Mouse (Mus musculus) adrenal gland, adult (tissue): ENCODE data around the gene Mn1.
A peak's percentile ranks its signal among the peaks of the same experiment; 100 is the strongest.

Experiments used
- DNase-seq, 2 experiments: peaks; one replicate each; pipeline ENCODE4 v3.0.0; 2022 to 2023; ENCODE audit warnings: low spot score in 1 of 2; ENCODE audit not compliant: inconsistent age in 2 of 2

The Mn1 gene

DNA sequence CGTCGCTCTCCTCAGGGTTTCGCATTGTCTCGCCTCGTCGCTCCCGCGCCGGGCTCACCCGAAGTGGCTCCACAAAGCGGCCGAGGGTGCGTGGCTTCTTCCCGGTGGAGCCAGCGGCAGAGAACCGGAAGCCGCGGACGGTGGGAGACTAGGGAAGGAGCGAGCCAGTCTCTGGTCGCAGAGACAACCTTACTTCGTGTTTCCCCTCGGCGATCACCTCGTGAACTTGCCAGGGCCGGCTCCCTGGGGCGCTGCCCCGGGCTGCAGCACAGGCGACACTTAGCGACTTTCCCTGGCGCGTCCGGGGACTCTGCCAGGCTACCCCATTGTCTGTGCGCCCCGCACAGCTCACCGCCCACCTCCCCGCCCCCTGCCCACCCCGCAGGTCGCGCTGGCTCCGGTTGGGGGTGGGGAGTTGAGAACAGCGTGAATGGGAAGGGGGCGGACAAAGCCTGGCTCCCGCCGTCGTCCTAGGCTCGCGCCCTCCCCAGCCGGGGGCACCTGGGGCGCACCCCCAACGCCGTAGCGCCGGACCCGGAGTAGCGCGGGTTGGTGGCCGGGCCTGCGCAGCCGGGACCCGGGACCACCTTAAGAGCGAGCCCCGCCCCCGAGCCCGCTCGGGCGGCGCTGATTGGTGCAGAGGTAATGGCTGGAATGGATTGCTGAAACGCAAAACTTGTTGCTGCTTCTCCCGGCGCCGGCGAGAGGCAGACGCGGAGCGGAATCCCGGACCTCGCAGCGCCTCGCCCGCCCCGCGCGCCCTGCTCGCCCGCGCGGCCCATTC, at the start of gene Mn1:
Gene Mn1, plus strand, starts transcription at position 772 of the 784 bp plus-strand sequence.
- DNase-seq: peak; percentile 83 to 91

DNA sequence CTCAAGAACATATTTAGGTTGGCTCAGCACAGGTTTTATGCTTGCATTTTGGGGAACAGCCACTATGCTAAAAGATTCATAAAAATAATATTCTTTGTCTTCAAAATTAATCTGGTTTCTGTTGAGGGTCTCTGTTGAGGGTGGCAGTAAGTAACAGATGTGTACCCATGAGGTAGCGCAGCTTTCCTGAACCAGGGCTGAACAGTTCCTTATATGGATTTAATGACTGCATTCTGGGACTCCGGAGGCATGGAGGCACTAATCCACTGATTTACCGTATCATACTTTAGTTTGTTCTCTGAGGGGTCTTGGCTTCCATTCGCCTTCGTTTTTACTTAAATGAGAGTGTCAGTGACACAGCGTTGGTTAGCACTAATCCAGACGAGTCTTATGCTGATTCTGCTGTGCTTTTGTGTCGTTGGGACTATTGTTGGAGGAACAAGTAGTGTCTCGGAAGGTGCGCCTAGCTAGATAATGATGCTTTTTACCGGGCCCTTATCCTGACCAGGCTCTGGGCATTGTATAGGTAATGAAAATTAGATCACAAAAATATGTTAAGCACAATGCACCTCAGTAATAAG, 49.1 kb upstream of the Mn1 start:
- no peak for DNase-seq

DNA sequence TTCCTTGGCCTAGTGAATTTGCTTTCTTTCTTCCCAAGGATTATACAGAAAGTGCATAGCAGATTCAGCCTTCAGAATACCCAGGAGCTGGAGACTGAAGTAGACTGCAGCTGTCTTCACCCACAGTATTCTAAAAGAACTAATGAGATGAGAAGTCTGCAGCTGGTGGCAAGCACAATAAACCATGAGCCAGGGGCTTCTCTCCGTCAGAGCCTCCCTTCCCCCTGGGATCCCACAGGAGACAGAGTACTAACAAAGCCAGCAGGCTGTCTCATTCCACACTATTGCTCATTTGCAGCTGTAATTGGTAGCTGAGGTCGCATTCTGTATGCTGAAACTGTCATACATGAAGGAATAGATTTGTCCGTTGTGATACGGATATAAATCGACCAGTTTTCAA, 48.6 kb upstream of the Mn1 start:
- no peak for DNase-seq

DNA sequence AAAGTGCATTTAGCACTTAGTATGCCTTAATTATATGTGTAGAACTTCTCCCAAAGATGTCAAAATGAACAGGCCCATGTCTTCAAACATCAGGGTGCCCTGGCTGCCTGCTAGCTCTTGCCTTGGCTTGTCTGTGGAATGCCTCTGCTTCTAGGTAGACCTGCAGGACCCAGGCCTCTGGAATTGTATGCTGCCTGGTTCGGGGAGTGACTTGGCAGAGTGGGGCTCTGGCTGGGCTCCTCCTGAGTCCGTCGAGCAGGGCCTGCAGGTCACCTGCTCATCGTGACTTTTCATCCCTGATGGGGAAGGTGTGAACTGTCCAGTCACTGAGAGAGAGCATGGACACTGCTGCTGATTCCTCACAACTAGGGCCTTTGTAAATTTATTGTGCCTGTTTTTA, 41.5 kb upstream of the Mn1 start:
- no peak for DNase-seq

DNA sequence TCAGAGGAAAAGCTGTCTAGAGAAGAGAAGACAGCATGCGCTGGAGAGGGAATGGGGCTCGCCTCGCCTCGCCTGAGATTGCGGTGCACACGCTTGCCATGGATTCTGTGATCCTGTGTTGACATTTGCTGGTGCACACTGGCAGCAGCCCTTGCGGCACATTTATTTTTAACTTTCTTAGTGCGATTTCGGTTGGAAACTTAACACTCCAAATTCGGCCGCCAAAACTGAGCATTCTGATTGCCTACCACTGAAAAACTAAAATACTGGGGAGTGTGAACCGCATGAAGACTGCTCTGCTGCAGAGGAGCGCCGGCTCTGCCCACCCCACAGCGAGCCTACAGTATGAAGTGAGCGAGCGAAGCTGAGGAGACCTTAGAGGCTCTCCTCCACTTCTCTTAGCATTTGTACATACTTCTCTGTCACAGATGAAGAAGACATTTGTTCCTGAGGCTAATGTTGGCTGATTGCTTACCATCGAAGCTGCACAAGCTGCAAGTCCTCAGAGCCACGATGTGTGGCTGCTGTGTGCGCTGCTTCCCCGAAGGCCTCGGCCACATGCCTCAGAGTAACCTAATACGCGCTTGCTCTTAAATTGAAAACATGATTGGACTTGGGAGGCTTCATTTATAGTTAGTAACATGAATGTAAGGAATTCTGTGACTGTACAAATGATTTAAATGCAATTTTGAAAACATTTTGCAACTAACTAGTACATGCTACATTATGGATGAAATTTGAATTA, 40.7 kb upstream of the Mn1 start:
- no peak for DNase-seq

DNA sequence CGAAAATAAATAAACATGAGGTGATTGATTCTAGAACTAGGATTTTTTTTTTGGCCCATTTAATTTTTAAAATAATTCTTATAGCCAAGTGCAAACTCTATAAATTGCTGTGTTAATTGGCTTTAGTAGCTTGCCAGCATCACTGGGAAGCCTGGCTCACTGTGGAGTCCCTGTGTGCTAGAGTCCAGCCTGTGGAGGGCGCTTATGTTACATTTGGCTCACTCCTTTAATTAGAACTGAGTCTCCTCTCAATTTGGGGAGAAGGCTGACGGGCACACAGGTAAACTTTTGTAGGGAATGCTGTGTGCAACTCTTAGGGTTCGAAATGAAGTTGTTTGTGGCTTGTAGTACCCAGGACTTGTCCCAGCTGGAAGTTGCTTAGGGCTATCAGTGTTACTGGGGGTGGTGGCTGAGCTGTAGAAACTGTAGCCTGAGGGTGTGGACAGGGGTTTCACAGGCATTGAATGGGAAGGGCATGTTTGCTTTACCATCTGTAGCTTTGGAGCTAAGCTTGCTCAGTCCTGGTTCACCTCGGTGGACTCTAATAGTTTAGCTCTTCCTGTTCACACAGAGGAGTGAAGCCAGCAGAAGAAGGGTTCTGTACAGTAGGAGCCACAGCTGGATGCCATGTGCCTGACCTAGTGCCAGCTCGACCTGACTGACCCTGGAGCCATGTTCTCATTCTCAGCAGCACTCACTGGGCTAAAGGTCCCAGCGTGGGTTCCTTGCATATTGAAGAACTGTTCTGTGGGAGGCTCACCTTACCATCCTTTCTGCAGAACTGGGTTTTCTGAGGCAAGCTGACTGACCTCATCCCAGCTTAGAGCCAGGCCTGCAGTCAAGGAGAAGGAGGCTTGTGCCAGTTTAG, 38.8 kb upstream of the Mn1 start:
- DNase-seq: peak in 1 of 2 experiments; percentile 50

DNA sequence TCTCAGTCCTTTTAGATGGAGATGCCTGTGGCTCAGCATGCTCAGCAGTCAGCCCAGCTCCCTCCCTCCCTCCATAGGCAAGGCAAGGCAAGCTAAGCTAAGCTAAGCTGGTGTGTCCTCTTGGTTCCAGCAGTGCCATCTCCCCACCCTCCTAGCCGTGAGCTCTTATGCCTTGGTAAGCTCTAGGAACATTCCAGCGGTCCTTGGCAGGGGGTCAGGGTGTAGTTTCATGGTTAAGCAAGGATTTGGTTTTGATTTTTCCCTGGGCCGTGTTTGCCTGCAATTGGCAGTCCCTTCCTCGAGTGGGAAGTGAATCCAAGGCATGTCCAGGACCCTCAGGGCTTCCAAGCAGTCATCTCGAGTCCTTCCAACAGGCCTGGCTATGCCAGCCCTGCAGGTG, 33.8 kb upstream of the Mn1 start:
- no peak for DNase-seq

DNA sequence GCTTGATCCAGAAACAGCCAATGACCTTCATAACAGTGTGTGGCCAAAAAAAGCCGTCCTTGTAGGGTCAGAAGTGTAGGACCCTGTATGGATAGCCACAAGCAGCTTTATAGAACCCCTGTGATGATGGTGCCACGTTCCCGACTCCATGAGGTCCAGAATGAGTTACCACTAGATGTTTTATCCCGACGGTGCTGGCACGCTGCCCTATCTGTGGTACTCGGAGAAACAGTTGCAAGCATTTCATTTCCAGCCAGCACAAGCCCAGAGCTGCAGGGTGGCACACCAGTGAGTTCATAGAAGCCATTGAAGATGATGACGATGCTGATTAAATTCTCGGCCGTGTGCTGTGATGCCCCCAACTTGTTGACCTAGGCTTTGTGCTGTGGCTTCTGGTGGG, 26.3 kb upstream of the Mn1 start:
- peak in 1 of 2 experiments; percentile 23 for DNase-seq

DNA sequence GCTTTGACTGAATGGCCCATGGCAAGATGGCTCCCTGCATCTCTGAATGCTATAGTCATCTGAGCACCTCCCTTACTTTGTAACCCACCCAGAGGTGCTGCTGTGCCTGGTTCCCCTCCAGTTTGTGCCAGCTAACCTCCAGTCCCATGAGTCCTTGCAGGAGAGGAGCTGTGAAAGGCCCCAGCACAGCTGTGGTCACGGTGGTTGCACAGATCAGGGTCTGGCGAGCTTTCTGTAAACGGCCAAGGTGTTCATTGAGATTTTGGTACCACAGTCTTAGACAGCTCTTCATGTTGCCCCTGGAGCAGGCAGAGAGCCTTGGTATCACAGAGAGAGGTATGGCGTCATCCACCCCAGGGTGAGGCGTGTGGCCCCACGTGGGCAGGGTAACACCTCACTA, 25.7 kb upstream of the Mn1 start:
- no peak for DNase-seq

DNA sequence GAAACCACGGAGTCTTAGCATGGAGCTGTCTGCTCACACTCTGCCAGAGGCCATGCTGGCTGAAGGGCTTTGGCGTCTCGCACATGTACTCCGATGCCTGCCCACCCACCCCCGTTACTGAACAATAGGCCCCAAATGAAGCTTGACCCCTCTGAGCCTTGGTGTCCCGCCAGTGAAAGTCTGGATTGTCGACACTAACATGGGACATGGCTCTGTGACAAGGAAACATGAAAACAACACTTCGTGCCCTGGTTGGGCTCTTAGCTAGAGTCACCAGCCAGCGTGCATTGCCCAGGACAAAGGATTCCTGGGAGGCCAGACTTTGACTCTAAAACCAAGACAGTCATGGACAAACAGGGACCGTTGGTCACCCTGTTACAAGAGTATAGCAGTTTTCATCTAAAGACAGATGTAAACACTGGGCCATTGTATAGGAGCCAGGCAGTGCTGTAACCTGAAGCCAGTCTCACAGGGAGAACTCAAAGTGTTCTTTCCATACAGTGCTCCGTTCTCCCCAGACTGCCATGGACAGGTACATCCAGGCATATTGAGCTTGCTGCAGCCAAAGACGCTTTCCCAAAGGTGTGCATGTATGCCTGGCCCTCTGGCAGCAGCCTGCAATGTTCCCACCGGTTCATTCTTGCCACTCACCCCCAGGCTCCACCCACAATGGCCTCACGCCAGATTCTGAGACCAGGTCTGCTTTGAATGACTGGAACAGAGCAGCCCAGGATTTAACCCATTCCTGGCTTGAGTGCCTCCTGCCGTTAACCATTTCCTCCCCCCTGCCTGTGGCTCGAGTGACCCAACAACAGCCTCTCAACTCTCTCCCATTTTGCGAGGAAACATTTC, 23.6 kb upstream of the Mn1 start:
- peak; percentile 49 to 75 for DNase-seq

DNA sequence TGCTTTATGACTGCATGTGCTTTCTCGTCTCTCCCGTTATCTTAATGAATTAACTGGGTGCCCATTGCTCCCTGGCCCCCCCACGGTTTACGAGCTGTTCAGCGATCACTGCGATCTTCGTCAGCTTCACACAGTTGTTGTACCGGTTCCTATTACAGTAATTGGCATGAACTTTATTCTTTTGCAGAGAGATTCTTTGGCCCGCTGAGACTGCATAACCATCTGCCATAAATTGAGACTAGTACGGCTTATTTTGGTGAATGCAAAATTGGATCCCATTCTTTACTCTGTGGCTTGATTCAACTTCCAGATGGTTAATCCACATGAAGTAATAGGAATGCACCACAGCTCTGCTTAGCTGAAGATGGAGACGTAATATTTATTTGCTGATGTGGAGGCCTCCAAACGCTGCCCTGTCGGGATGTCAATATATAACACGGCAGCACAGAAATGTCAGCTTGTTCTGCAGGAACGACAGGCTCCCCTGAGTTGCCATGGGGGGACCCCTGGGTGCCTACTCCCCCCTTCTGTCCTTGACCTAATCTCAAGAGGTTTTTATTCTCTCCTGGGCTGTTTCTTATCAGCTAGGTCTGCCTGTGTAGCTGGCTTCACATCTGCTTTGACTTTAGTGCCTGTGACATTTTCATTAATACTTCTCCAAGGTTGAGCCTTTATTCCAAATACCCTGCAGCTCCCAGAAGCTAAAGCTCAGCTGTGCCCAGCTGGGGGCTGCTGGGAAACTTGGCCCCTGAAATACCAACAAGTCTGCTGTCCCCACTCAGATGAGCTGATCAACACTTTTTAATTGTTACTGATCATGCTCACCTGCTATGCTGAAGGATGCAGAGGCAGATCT, 22.7 kb upstream of the Mn1 start:
- no peak for DNase-seq

DNA sequence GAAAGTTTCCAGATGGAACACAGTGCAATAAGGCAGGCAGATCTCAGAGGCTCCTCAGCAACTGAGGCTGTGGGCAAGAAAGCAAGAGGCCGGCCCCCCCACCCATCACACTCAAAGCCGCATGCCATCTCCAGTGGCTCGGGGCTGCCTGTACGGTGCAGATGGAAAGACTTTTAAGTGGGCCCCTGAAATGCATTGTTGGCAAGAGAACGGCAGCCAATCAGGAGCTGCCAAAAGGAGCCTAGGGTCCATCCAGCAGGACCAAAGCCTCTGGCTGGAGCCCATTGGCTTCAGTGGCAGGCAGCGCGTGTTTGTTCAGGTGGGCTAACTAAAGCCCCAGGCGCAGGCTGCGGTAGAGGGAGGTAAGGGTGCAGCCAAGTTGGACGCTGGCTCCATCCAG, 21.4 kb upstream of the Mn1 start:
- DNase-seq: no peak

DNA sequence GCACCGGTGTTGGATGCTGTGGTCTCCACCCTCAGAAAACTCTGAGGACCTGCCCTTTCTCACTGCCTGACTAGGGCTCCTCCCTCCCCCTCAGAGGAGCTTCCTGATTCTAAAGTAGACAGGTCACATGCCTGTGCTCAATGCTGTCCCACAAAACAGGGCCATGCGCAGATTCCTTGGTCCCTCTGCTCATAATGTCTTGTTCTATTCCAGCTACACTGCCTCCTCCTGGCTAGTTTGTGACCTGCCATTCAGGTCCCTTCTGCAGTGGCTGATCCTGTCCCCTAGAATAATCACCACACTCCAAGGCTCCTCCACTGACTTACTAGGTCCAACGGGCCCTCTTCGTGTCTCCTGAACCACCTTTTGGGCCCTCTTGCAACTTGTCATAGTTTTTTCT, 21.0 kb upstream of the Mn1 start:
- no peak for DNase-seq

DNA sequence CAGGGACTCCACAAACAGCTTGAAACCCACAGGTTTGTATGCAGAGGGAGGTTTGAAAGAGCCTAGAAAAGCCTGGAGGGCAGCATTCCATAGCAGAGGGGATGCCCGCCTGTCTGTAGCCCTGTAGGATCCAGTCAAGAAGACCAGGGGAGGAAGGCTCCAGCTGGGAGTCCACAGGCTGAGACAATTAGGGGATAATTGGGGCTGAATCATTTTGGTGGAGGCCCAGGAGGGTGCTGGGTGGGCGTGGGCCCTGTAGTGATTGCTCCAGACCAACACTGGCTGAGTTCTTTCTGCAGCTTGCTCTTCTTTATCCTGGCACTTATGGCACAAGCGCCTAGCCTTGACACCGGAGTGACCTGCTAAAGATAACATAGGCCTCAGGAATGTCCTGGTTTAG, 18.7 kb upstream of the Mn1 start:
- no peak for DNase-seq

DNA sequence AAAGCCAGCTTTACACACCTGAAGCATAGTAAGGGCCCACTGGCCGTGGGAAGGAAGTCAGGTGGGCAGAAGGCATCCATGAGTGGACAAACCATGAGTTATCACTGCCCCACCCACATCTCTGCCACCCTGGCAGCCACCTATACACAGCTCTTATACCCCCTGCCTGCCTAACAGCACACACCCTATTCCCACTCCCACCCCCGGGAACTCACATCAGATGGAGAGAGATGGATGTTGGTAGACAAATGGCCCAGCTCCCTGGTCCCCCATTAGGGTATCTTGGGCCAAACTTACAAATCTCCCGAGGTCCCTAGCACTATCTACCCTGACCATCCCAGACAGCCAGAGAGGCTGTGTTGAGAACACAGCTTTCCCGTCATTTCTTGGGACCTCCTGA, 17.9 kb upstream of the Mn1 start:
- no peak for DNase-seq

DNA sequence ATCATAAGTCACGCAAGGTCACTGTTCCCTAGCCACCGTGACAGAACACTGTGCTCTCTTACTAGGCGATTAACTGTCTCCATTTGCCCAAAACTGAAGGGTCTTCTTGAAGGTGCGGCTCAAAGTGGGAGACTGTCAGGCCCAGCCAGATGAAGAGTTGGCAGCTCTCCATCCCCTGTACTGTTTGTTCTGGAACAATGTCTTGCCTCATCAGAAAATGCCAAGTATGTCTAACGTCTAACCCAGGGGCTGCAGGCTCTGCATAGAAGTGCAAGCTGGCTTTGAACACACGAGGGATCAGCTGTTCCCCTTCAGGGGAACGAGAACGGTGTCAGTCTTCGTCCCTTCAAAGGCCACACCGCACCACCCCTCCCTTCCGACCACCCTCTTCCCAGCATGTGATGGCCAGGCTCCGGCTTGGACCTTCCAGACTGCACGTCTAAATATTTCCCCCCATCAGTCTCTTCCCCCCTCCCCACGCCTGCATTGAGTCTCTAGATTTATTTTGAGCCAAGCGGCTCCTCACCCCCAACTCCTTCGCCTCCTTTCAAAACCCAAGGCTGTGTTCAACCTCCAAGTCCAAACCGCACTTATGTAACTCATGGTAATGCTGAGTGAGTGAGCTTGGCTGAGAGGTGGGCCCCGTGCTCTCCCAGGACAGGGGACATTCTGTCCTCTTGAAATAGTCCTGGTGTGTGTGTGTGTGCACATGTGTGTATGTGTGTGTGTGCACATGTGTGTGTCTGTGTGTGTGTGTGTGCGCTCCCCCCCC, 15.1 kb upstream of the Mn1 start:
- no peak for DNase-seq

DNA sequence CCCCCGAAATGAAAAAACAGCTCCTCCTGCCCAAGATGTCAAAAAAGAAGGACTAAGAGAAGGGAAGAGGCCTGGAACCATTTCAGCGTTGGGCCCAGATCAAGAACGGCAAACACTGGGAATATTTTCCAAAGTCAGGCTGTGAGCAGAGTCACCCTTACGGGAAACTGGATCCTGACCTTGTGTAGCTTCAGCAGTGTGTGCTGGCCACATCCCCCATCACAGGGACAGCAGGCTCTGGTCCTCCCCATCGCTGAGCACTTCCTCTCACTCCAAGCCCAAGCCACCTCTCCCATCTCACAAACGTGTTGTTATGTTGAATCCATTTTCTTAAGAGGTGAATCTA, 14.5 kb upstream of the Mn1 start:
- DNase-seq: no peak

DNA sequence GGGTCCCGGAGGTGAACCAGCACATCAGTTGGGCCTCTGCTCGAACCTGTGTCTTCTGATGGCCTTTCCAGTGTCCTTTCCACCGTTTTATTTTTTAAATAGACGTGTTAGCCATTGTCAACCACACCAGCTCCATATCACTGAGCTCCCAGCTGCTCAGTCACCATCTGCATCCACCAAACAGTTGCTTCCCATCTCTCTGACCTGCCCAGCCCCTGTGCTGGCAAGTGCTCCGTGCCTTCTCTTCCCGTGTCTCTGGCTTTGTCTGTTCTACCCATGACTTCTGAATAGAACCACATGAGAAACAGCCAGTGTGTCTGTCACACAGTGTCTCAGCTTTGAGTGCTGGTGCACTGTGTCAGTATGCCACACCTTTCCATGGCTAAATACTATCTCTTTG, 12.4 kb upstream of the Mn1 start:
- no peak for DNase-seq
